Mouse (Mus musculus) stomach, embryonic 16.5 days (tissue): ENCODE measurements around the gene Gm11111. TPM values are rescaled to one million over a fixed set of nuclear protein-coding genes. Genes with fewer than 3 reads are reported as not detected.
"Not testable (repeated sequence)": the region's sequence is repeated elsewhere in the genome, so short reads cannot be mapped to it uniquely, and the experiment has no call there.

Source experiments
- ATAC-seq: fragments of 200-750 bp; cut with Nextera tagmentation; 2 replicates; pipeline ENCODE4 v1.8.0; 2017; ENCODE audit warnings: moderate number of reproducible peaks, moderate TSS enrichment; ENCODE audit not compliant: insufficient read depth, low FRiP score
- H3K27ac ChIP-seq: fragments of 300-500 bp; sonication (generic); 2 replicates; pipeline ENCODE4 v1.5.1; 2014; ENCODE audit warnings: low read length
- H3K27me3 ChIP-seq: fragments of 300-500 bp; sonication (generic); 2 replicates; pipeline ENCODE4 v1.6.1; 2014; ENCODE audit warnings: low read length, control low read depth, mixed read lengths; ENCODE audit not compliant: control insufficient read depth, insufficient read depth
- H3K36me3 ChIP-seq: fragments of 300-500 bp; sonication (generic); 2 replicates; pipeline ENCODE4 v1.6.1; 2014; ENCODE audit warnings: low read length; ENCODE audit not compliant: control insufficient read depth, insufficient read depth
- H3K4me1 ChIP-seq: fragments of 300-500 bp; sonication (generic); 2 replicates; pipeline ENCODE4 v1.6.1; 2014; ENCODE audit warnings: low read length, control low read depth, mixed read lengths; ENCODE audit not compliant: control insufficient read depth, insufficient read depth
- H3K4me2 ChIP-seq: fragments of 300-500 bp; sonication (generic); 2 replicates; pipeline ENCODE4 v1.6.1; 2014; ENCODE audit warnings: low read depth, low read length, mixed read lengths
- H3K4me3 ChIP-seq: fragments of 300-500 bp; sonication (generic); replicated peaks from 2 replicates; pipeline ENCODE4 v1.5.1; 2014; ENCODE audit warnings: mild to moderate bottlenecking, low read length
- H3K9ac ChIP-seq: fragments of 300-500 bp; sonication (generic); 2 replicates; pipeline ENCODE4 v1.6.1; 2014; ENCODE audit warnings: low read length
- H3K9me3 ChIP-seq: fragments of 300-500 bp; sonication (generic); replicated peaks from 2 replicates; pipeline ENCODE4 v1.6.1; 2016; ENCODE audit warnings: low read length, control low read depth; ENCODE audit not compliant: control insufficient read depth
- WGBS: fragments of 180-500 bp; shearing (Covaris S2); extraction: QIAGEN DNeasy Blood & Tissue Kit; methylation state at CpG from one replicate; pipeline ENCODE4 v1.1.7; 2014; 5-methylcytosine and 5-hydroxymethylcytosine counted together
- polyA plus RNA-seq: library from polyadenylated mRNA; unstranded; fragments of >200 nt; fragmentation: Nextera tagmentation; extraction: Ambion mirVana; gene quantifications from 2 replicates; pipeline ENCODE4 v1.2.1, GENCODE M21; 2015

Gm11111 gene
- polyA plus RNA-seq, 1 experiment from 2014 or later = not detected

DNA sequence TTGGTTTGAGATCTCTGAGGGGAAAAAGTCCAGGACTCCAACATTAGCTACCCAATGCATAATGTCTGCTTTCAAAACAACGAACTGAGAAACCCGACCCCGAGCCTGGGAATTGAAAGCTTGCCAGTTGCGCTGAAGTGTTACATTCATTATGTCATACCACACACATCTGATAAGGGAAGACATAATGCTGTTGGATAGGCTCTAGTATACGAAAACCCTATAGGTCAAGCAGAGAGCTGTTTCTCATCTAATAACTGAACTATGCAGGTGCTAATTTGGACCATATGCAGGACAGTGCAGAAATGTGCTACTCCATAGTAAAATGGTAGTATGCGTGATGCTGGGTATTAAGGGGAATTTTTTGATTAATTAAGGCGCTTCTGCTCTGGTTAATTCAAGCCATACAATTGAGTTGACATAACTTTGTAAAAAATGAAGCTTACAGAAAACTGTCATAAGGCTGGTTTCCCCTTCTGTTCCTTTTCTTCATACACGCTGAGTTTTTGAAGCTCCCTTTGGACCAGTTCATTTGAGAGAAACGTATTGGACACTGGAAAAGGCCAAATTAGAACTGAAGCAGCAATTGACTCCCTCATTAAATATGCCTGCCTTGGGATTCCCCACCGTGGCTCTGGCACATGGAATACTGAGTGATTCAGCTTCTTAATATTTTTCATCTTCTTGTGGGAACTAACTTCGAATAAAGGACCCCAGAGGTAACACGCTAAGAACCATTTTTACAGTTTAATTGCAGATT is 22.4 kb downstream of the Gm11111 start:
- Histone ChIP-seq H3K9me3 (no peaks in the 10 kb centered on the region), H3K4me3 (no peak overlapping the region), H3K4me2 (no peak overlapping the region), H3K27me3 (no peaks in the 10 kb centered on the region), H3K4me1 (peaks cover 11% of the 10 kb centered on the region; the same call in 1 of the 2 replicates), H3K36me3 (no peaks in the 10 kb centered on the region), H3K9ac (no peak overlapping the region), H3K27ac (no peak overlapping the region)
- WGBS = 54% methylated on average over 12 of the region's 12 CpGs
- no peak for ATAC-seq

- no peak for ATAC-seq
- H3K9me3 ChIP-seq = no peaks in the 10 kb centered on the region
- 74% methylated on average over 4 of the region's 4 CpGs for WGBS
- H3K4me3 ChIP-seq = no peak overlapping the region
- no peak overlapping the region for H3K27ac ChIP-seq
- H3K27me3 ChIP-seq = no peaks in the 10 kb centered on the region
- no peak overlapping the region for H3K9ac ChIP-seq
- no peak overlapping the region for H3K4me2 ChIP-seq
- peaks cover 11% of the 10 kb centered on the region; the same call in 1 of the 2 replicates for H3K4me1 ChIP-seq
- H3K36me3 ChIP-seq = no peaks in the 10 kb centered on the region
Measured at GRCm38 (mm10) chr5:98575471-98575834, 23.0 kb downstream of the Gm11111 start.

- H3K9ac ChIP-seq, ATAC-seq, H3K4me2 ChIP-seq, H3K4me3 ChIP-seq, H3K27ac ChIP-seq, H3K36me3 ChIP-seq, H3K27me3 ChIP-seq, H3K9me3 ChIP-seq: not testable (repeated sequence)
- 42% methylated on average over 6 of the region's 6 CpGs for WGBS
- H3K4me1 ChIP-seq = peaks cover 11% of the 10 kb centered on the region; the same call in 1 of the 2 replicates
Measured at GRCm38 (mm10) chr5:98576538-98576937, 24.0 kb downstream of the Gm11111 start.

- ATAC-seq = no peak
- no peaks in the 10 kb centered on the region for H3K9me3 ChIP-seq
- no peak overlapping the region for H3K4me3 ChIP-seq
- H3K4me2 ChIP-seq = no peak overlapping the region
- H3K4me1 ChIP-seq = peaks cover 13% of the 10 kb centered on the region; the same call in 1 of the 2 replicates
- no peak overlapping the region for H3K27ac ChIP-seq
- no peaks in the 10 kb centered on the region for H3K36me3 ChIP-seq
- no peak overlapping the region for H3K9ac ChIP-seq
- H3K27me3 ChIP-seq = no peaks in the 10 kb centered on the region
- 72% methylated on average over 2 of the region's 2 CpGs for WGBS
Measured at GRCm38 (mm10) chr5:98578398-98578797, 25.9 kb downstream of the Gm11111 start.

GRCm38 (mm10) chr5:98580811-98581210 is 28.3 kb downstream of the Gm11111 start:
- H3K9me3 ChIP-seq = no peaks in the 10 kb centered on the region
- no peak overlapping the region for H3K4me3 ChIP-seq
- no peak overlapping the region for H3K4me2 ChIP-seq
- 30% methylated on average over 5 of the region's 5 CpGs for WGBS
- peak; percentile 37; the same call in 1 of the 2 replicates for ATAC-seq
- H3K27me3 ChIP-seq = no peaks in the 10 kb centered on the region
- no peak overlapping the region for H3K27ac ChIP-seq
- H3K4me1 ChIP-seq = 0 out of 2 replicates have a peak, but pooled peaks cover 9% of the 10 kb centered on the region
- no peaks in the 10 kb centered on the region for H3K36me3 ChIP-seq
- H3K9ac ChIP-seq = no peak overlapping the region

DNA sequence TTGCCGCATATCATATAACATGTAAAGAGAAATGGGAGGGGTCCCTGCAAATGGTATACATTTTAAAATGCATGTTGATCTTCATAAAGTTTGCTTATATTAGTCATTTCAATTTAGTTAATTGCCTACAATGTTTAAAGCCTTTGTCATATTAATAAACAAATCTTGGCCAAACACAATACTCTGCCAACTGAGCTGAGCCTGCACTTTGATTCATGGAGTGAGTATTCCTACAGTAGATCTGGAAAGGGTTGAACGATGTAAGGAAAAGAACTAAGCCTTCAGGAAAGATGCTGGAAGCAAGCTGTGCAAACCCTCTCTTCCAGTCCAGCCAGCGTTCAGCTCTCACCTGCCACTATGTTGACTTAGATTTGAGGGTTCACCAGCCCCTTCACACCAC is 29.6 kb downstream of the Gm11111 start:
- Histone ChIP-seq H3K4me2 (no peak overlapping the region), H3K36me3 (no peaks in the 10 kb centered on the region), H3K9ac (no peak overlapping the region), H3K27me3 (no peaks in the 10 kb centered on the region), H3K4me3 (no peak overlapping the region), H3K9me3 (no peaks in the 10 kb centered on the region), H3K27ac (no peak overlapping the region), H3K4me1 (0 out of 2 replicates have a peak, but pooled peaks cover 2% of the 10 kb centered on the region)
- ATAC-seq = no peak
- WGBS = 46% methylated on average over 3 of the region's 3 CpGs

- no peak for ATAC-seq
- no peaks in the 10 kb centered on the region for H3K36me3 ChIP-seq
- H3K9ac ChIP-seq = no peak overlapping the region
- no peak overlapping the region for H3K4me2 ChIP-seq
- no peak overlapping the region for H3K4me3 ChIP-seq
- H3K9me3 ChIP-seq = no peaks in the 10 kb centered on the region
- no peak overlapping the region for H3K27ac ChIP-seq
- no peaks in the 10 kb centered on the region for H3K27me3 ChIP-seq
- 0 out of 2 replicates have a peak, but pooled peaks cover 2% of the 10 kb centered on the region for H3K4me1 ChIP-seq
Measured at GRCm38 (mm10) chr5:98585915-98586314, 33.4 kb downstream of the Gm11111 start.

Other genes starting within 250 kb of the Gm11111 start
- 0.32 and 0.36 TPM in 2 replicates for gene Cfap299, start 223.4 kb upstream of the Gm11111 start, polyA plus RNA-seq